Mouse (Mus musculus) thymus, adult 2 months (tissue): Measurements from ENCODE around the gene Nell2.

Experiments used
- CTCF ChIP-seq: fragments of 200-500 bp; IDR thresholded peaks from 2 replicates; pipeline ENCODE4 v1.5.1; 2012; ENCODE audit warnings: mild to moderate bottlenecking, control low read depth, low read length, moderate library complexity, borderline replicate concordance; ENCODE audit not compliant: control insufficient read depth, poor library complexity, insufficient read depth; ENCODE audit errors: extremely low read depth
- POLR2A ChIP-seq: fragments of 200-500 bp; IDR thresholded peaks from 2 replicates; pipeline ENCODE4 v1.6.1; 2012; ENCODE audit warnings: mild to moderate bottlenecking, low read length, control low read depth, moderate library complexity; ENCODE audit not compliant: control insufficient read depth, poor library complexity, insufficient read depth; ENCODE audit errors: extremely low read depth

DNA sequence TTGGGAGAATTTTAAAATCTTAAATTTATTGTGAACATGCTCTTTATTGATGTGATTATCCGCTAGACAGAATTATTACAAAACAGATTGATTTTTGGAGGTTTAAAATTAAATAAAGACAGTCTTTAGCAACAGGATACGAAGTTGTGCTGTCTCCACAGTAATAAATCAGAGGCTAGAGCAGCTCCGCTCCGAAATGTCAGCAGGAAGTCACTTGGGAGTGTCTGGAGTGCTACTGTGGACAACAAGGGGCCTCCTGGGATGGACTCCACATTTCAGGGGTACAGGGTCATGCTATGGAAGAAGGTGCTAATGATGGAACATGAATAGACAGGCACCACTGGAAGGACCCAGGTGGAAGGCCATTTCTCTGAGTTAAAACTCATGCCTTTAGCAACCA, 211.7 kb downstream of the Nell2 start:
- TF ChIP-seq CTCF (no peak), POLR2A (no peak)
